Mouse (Mus musculus): ENCODE results near the gene Nfkb1.

- TF ChIP-seq CTCF (IDR thresholded peaks at IDR 0.05; ENCODE audit: low read depth, low read length), result no peak
- no peak for TF ChIP-seq POLR2A (IDR thresholded peaks at IDR 0.05; ENCODE audit: borderline replicate concordance, low read depth, low read length)
Measured at GRCm38 (mm10) chr3:135629830-135630355, 61.5 kb downstream of the Nfkb1 start.
